Mouse (Mus musculus) intestine, embryonic 16.5 days (tissue): ENCODE measurements at regions not wholly inside any gene's neighbourhood (a gene's known extent, or its start where the extent isn't known, plus 50 kb on each side); places are given as distances from the start of the nearest gene placed in this dataset.

Source experiments
- ATAC-seq: fragments of 200-750 bp; cut with Nextera tagmentation; 2 replicates; pipeline ENCODE4 v1.8.0; 2017; ENCODE audit warnings: moderate TSS enrichment, moderate library complexity
- H3K27ac ChIP-seq: fragments of 300-500 bp; sonication (generic); 2 replicates; pipeline ENCODE4 v1.5.1; 2014; ENCODE audit warnings: mild to moderate bottlenecking, low read length
- H3K27me3 ChIP-seq: fragments of 300-500 bp; sonication (generic); replicated peaks from 2 replicates; pipeline ENCODE4 v1.6.1; 2014; ENCODE audit warnings: low read length, control low read depth, mixed read lengths; ENCODE audit not compliant: control insufficient read depth, insufficient read depth
- H3K36me3 ChIP-seq: fragments of 300-500 bp; sonication (generic); 2 replicates; pipeline ENCODE4 v1.6.1; 2014; ENCODE audit warnings: low read length, control low read depth; ENCODE audit not compliant: control insufficient read depth, insufficient read depth
- H3K4me1 ChIP-seq: fragments of 300-500 bp; sonication (generic); 2 replicates; pipeline ENCODE4 v1.6.1; 2014; ENCODE audit warnings: low read length, control low read depth, mixed read lengths; ENCODE audit not compliant: control insufficient read depth, insufficient read depth
- H3K4me2 ChIP-seq: fragments of 300-500 bp; sonication (generic); 2 replicates; pipeline ENCODE4 v1.6.1; 2014; ENCODE audit warnings: low read depth, low read length, control low read depth
- H3K4me3 ChIP-seq: fragments of 300-500 bp; sonication (generic); 2 replicates; pipeline ENCODE4 v1.5.1; 2014; ENCODE audit warnings: mild to moderate bottlenecking, low read length
- H3K9ac ChIP-seq: fragments of 300-500 bp; sonication (generic); 2 replicates; pipeline ENCODE4 v1.6.1; 2014; ENCODE audit warnings: low read depth, low read length
- H3K9me3 ChIP-seq: fragments of 300-500 bp; sonication (generic); 2 replicates; pipeline ENCODE4 v1.6.1; 2016; ENCODE audit warnings: low read length, control low read depth; ENCODE audit not compliant: control insufficient read depth
- WGBS: fragments of 180-500 bp; shearing (Covaris S2); extraction: QIAGEN DNeasy Blood & Tissue Kit; methylation state at CpG from one replicate; pipeline ENCODE4 v1.1.7; 2014; 5-methylcytosine and 5-hydroxymethylcytosine counted together

DNA sequence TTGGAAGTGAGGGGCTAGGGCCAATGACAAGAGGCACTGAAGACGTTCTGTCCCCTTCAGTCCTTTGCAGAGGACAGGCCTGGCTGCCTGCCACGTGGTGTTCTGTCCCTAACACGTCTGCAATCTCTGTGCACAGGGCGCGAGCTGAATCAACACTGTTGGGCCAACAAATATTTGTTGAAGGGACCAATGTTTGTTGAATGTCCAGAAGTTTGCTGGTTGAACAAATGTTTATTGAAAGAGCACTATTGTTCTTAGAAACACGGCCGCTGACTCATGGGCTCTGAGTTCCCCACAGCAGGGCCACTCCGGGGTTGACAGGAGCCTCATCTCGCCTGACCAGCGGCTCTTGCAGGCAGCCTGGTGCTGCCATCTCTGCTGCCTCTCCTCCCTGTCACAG, 73.1 kb upstream of the Zbtb40 start:
- Histone ChIP-seq H3K27ac (no peak overlapping the region), H3K4me3 (no peak overlapping the region), H3K4me1 (peaks cover 13% of the 10 kb centered on the region), H3K4me2 (no peak overlapping the region), H3K36me3 (no peaks in the 10 kb centered on the region), H3K9me3 (no peaks in the 10 kb centered on the region), H3K27me3 (no peaks in the 10 kb centered on the region), H3K9ac (no peak overlapping the region)
- 42% methylated on average over 10 of the region's 10 CpGs for WGBS
- ATAC-seq, result peak; percentile 62; the same call in 1 of the 2 replicates

DNA sequence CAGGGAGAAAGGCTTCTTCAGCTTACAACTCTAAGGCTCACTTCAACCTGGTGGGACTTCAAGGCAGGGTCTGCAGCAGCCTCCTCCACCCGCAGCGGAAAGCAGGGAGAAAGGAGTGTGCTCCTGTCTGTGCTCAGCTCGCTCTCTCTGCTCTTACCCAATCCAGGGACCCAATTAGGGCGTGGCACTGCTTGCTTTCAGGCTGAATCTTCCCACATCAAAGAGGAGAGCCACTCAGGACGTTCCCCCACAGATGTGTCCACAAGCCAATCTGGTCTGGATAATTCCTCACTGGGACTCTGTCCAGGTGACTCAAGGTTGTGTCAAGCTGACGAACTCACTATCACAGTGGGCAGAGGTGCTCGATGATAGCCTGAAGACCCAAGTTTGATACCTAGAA, 72.0 kb upstream of the Zbtb40 start:
- H3K4me2 ChIP-seq, result no peak overlapping the region
- no peaks in the 10 kb centered on the region for H3K36me3 ChIP-seq
- 55% methylated on average over 7 of the region's 7 CpGs for WGBS
- no peak overlapping the region for H3K4me3 ChIP-seq
- no peaks in the 10 kb centered on the region for H3K9me3 ChIP-seq
- no peak overlapping the region for H3K27ac ChIP-seq
- no peak overlapping the region for H3K9ac ChIP-seq
- peaks cover 13% of the 10 kb centered on the region for H3K4me1 ChIP-seq
- H3K27me3 ChIP-seq, result no peaks in the 10 kb centered on the region
- no peak for ATAC-seq

DNA sequence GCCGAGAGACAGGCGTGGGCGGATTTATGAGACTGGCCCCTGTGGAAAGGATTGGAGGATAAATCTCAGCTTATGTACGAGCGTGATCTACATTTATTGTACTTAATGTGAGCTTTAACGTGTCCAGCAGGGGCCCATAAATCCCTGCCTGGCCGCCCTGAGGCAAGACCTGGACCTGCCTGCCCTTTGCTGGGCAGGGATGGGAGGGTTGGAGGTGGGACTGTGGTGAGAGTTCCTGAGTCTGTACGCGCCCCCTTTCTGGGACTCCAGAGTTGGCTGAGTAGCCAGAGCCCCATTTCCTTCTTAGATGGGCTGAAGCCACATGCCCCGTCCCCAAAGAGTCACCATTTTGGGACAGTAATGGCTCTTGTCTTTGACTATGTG, 69.7 kb upstream of the Zbtb40 start:
- Histone ChIP-seq H3K36me3 (no peaks in the 10 kb centered on the region), H3K9me3 (no peaks in the 10 kb centered on the region), H3K9ac (peak overlapping the region; percentile 49), H3K4me3 (peak overlapping the region; percentile 45), H3K4me2 (peak overlapping the region; percentile 77), H3K27me3 (no peaks in the 10 kb centered on the region), H3K4me1 (peaks cover 13% of the 10 kb centered on the region), H3K27ac (no peak overlapping the region)
- WGBS, result 15% methylated on average over 10 of the region's 10 CpGs
- ATAC-seq, result peak; percentile 55

DNA sequence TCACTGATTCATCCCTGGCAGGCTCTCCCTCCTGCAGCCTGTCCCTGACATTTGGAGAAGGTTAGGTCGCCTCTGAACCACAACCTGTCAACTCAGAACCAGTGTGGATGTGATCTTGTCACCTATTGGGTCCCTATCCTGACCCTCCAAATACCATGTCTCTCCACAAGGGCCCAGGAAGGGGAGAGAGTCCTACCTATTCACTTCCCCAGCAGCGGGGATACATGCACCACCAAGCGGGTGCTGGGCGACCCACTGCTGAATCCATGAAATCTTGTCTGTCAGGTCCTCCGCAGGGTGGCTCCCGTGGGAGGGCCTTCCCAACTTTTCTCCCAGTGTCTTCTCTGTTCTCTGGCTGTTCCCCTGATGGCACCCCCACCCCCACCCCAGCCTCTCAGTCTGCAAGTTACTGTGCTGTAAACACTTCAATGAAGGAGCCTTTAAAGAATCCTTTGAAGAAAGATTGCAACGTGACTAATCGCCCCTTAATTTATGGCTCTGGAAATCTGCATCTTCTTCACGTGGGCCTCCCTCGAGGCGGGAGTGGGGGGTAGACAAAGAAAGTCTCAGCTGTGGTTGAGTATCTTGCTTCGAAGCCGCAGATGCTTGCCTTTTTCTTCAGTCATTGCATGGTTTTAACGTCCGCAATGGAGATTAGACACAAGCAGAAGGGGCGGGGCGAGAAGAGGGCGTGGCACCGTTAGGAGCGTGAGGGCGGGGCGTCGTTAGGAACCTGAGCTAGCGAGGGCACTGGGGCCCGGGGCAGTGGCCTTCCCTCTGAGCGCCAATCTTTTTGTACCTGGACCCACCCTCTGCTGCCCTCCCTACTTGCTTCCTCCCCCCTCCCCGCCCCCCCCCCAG, 69.1 kb upstream of the Zbtb40 start:
- no peaks in the 10 kb centered on the region for H3K27me3 ChIP-seq
- H3K9ac ChIP-seq, result peak overlapping the region; percentile 49
- no peak overlapping the region for H3K27ac ChIP-seq
- H3K9me3 ChIP-seq, result no peaks in the 10 kb centered on the region
- peak; percentile 88 for ATAC-seq
- no peaks in the 10 kb centered on the region for H3K36me3 ChIP-seq
- peak overlapping the region; percentile 77 for H3K4me2 ChIP-seq
- H3K4me3 ChIP-seq, result peak overlapping the region; percentile 45
- peaks cover 13% of the 10 kb centered on the region for H3K4me1 ChIP-seq
- WGBS, result 3% methylated on average over 26 of the region's 27 CpGs

DNA sequence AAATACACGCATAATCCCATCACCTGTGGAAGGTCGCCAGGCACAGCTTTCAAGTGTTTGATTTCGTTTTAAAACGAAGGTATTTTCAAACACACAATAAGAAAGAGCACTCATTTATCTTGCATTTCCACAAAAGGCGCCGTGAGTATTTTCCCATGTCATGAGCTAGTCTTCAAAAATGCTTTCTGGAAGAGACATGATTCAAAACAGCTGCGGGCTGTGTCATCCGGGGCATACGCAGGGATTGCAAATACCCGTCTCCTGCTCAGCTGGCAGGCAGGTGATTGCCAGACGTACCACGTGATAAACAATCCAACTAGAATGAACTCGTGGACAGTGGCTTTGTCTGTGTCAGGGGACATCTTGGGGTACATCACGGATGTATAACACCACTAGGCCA, 66.5 kb upstream of the Zbtb40 start:
- WGBS, result 81% methylated on average over 14 of the region's 14 CpGs
- H3K27ac ChIP-seq, result no peak overlapping the region
- H3K9ac ChIP-seq, result no peak overlapping the region
- peaks cover 13% of the 10 kb centered on the region for H3K4me1 ChIP-seq
- H3K9me3 ChIP-seq, result no peaks in the 10 kb centered on the region; the same call in 1 of the 2 replicates
- no peaks in the 10 kb centered on the region for H3K27me3 ChIP-seq
- no peaks in the 10 kb centered on the region for H3K36me3 ChIP-seq
- no peak overlapping the region for H3K4me2 ChIP-seq
- no peak for ATAC-seq
- no peak overlapping the region for H3K4me3 ChIP-seq

DNA sequence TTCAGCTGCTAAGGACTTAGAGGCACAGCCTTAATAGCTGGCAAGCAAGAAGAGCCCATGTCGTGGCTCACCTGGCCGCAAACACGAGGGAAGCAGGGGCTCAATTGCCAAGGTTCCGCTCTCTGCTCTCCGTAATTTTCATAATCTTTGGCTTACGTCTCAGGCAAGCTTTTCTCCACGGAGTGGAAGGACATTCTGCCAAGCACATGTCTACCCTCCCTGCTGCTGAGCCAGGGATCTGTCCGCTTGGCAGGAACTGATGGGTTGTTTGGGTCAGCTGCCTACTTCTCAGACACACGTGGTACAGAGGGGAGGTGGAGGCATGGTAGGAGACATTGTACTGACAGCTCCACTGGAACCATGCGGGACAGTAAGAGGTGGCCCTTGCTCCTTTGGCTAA, 61.7 kb upstream of the Zbtb40 start:
- no peaks in the 10 kb centered on the region for H3K27me3 ChIP-seq
- ATAC-seq, result no peak
- 71% methylated on average over 10 of the region's 10 CpGs for WGBS

DNA sequence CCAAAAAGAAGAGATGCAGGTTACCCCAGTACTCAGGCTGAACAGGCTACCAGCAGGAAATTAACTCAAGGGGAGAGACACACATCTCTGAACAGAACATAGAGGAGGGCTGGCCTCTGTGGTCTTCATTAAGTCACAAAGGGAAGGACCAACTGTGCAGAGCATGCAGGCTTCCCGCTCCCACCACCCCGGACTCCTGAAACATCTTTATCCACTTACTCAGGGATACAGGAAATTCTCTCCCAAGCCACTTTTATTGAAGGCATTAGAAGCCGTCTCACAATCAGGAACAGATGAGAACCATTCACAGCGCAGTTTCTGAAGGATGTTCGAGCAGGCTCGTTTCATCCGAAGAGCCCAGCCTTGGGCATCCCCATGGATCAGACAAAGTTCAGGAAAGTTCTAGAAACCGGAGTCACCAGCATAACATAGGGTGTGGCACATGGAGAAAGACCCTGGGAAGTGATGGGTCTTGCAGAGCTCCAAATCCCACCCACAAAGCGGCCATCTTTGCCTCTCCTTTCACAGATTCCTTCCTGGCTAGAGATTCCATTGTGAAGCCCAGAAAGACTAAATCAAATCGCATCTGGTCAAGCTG, 55.9 kb upstream of the Zbtb40 start:
- 83% methylated on average over 10 of the region's 10 CpGs for WGBS

More for the DNA sequence above, 61.7 kb upstream of the Zbtb40 start:
- H3K9ac ChIP-seq, result no peak overlapping the region
- no peak overlapping the region for H3K27ac ChIP-seq
- H3K9me3 ChIP-seq, result no peaks in the 10 kb centered on the region; the same call in 1 of the 2 replicates
- no peaks in the 10 kb centered on the region for H3K36me3 ChIP-seq
- no peaks in the 10 kb centered on the region for H3K4me1 ChIP-seq
- H3K4me3 ChIP-seq, result no peak overlapping the region
- no peak overlapping the region for H3K4me2 ChIP-seq

DNA sequence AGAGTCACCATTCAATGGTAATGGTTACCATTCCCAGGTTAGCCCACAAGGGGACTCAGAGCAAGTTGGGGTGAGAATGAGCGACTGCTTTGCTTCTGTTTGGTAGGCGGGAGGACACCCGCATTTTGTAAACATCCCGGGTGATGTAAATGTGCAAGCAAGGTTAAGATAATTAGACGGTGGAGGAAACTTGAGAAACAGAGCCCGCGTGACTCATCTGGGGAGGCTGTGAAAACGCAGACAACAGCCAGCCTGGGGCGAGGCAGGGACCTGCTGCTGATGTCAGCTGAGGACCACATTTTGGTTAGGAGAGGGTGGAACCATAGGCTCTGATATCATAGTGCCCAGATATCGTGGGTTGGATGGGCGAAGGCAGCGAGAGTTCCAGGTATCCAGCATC, 52.6 kb upstream of the Zbtb40 start:
- Histone ChIP-seq H3K9ac (no peak overlapping the region), H3K4me2 (no peak overlapping the region), H3K4me3 (no peak overlapping the region), H3K27me3 (no peaks in the 10 kb centered on the region), H3K9me3 (no peaks in the 10 kb centered on the region), H3K4me1 (no peaks in the 10 kb centered on the region), H3K27ac (no peak overlapping the region), H3K36me3 (no peaks in the 10 kb centered on the region)
- 81% methylated on average over 12 of the region's 12 CpGs for WGBS
- no peak for ATAC-seq

More for the DNA sequence above, 55.9 kb upstream of the Zbtb40 start:
- Histone ChIP-seq H3K4me1 (no peaks in the 10 kb centered on the region), H3K36me3 (no peaks in the 10 kb centered on the region), H3K9me3 (no peaks in the 10 kb centered on the region), H3K27me3 (no peaks in the 10 kb centered on the region), H3K4me3 (no peak overlapping the region), H3K27ac (no peak overlapping the region), H3K4me2 (no peak overlapping the region), H3K9ac (no peak overlapping the region)
- no peak for ATAC-seq

DNA sequence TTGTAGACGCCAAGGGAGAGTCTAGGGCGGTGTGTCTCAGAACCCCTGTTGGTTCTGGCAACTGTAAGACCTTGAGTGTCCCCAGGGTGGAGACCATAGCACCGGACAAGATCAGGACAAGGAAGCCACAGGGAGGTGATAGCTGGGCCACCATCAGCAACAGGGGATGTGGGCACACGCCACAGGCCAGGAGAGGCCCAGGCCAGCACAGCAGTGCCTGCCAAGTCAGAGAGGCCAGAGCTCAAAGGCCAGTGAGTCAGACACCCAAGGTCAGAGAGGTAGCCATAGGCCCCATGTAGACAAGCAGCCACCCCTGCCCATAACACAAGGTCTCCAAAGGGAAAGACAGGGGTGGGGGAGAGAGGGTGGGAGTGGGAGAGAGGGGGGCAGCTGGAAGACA, 52.2 kb upstream of the Zbtb40 start:
- no peak overlapping the region for H3K27ac ChIP-seq
- H3K27me3 ChIP-seq, result no peaks in the 10 kb centered on the region
- no peaks in the 10 kb centered on the region for H3K36me3 ChIP-seq
- H3K4me3 ChIP-seq, result no peak overlapping the region
- H3K4me1 ChIP-seq, result no peaks in the 10 kb centered on the region
- 91% methylated on average over 4 of the region's 4 CpGs for WGBS
- no peak for ATAC-seq
- no peaks in the 10 kb centered on the region for H3K9me3 ChIP-seq
- H3K4me2 ChIP-seq, result no peak overlapping the region
- no peak overlapping the region for H3K9ac ChIP-seq
